Mouse (Mus musculus): Measurements from ENCODE around the gene Tspoap1. TPM values are rescaled to one million over a fixed set of nuclear protein-coding genes. Genes with fewer than 3 reads are reported as not detected.

Gene Tspoap1
- 4.7 and 5.6 TPM in 2 replicates for polyA plus RNA-seq (2015; fragmentation: Nextera tagmentation; extraction: Ambion mirVana)

DNA sequence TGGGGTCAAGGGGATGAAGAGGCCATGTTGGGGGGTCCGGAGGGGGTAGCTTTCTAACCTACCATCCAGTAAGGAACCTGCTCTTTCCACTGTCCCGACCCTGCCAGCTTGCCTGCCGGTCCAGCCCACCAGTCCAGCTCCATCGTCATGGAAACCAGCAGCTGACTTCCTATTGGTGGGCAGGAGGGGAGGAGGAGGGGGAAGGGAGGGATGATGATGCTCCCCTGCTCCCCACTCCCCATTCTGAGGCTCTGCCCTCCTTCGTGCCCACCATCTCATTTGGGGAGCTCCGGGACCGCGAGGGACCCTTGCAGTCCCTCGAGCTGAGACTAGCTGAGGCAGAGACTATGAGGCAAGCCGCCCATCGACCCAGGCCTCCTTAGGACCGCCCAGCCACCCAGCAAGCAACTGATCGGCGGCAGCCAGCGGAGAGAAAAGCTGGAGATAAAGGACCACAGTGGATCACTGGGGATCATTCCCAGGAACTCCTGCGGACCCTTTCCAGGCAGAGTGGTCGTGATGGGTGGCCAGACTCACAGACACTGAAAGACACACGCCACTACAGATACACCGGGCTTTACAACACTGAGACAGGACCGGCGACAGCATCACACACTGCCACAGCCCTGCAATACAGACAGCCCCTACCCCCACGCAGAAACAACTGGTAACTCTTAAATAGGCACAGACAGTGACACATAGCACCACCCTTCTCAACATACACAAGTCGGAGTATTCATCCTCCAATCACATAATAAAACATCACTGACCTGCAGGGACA lies at the start of gene Tspoap1:
Gene Tspoap1 (plus strand): TSS at position 241 of the 781 bp plus-strand sequence.
- no peaks in the 10 kb centered on the region for H3K36me3 ChIP-seq (ENCODE audit: insufficient read depth, low read length)
- no peaks in the 10 kb centered on the region for H3K9me3 ChIP-seq (ENCODE audit: low read length)
- H3K4me1 ChIP-seq (ENCODE audit: insufficient read depth, low read length): peaks cover 8% of the 10 kb centered on the region; the same call in 1 of the 2 replicates
- H3K4me3 ChIP-seq (ENCODE audit: low read length): no peak within 1 kb of the TSS
- peaks cover 61% of the 10 kb centered on the region for H3K27me3 ChIP-seq (ENCODE audit: insufficient read depth, low read length)
- H3K9ac ChIP-seq (replicated peaks; ENCODE audit: low read length): no peak within 1 kb of the TSS
- no peak for ATAC-seq (ENCODE audit: low FRiP score, low TSS enrichment)
- H3K4me2 ChIP-seq (replicated peaks; ENCODE audit: low read depth, low read length): no peak within 1 kb of the TSS
- 9% methylated on average over 23 of the region's 23 CpGs for WGBS
- no peak within 1 kb of the TSS for H3K27ac ChIP-seq (ENCODE audit: low read length)

DNA sequence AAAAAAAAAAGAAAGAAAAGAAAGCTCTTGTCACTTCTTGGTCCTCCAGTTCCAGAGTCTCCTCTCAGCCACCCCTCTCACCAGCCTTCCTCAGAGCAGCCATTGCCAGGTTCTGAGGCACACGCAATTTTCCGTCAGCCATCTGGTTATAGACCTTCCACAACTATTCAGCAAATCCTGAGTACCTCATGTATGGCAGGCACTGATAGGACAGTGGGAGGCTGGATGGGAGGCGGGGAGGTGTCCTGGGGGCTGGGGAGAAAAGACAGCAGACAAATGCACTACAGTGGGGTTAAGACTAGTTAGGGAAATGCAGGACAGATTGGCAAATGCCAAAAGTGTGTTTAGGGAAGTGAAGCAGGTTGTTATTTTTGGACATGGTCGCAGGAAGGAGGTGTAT lies 48.2 kb upstream of the Tspoap1 start:
- WGBS: 86% methylated on average over 4 of the region's 4 CpGs
- Histone ChIP-seq H3K36me3 (ENCODE audit: insufficient read depth, low read length) (no peaks in the 10 kb centered on the region), H3K4me3 (ENCODE audit: low read length) (no peak overlapping the region), H3K27ac (ENCODE audit: low read length) (no peak overlapping the region), H3K9me3 (ENCODE audit: low read length) (no peaks in the 10 kb centered on the region), H3K27me3 (ENCODE audit: insufficient read depth, low read length) (peaks cover 6% of the 10 kb centered on the region; the same call in 1 of the 2 replicates), H3K4me2 (replicated peaks; ENCODE audit: low read depth, low read length) (no peak overlapping the region), H3K9ac (replicated peaks; ENCODE audit: low read length) (no peak overlapping the region), H3K4me1 (ENCODE audit: insufficient read depth, low read length) (peaks cover 21% of the 10 kb centered on the region)
- ATAC-seq (ENCODE audit: low FRiP score, low TSS enrichment): no peak

DNA sequence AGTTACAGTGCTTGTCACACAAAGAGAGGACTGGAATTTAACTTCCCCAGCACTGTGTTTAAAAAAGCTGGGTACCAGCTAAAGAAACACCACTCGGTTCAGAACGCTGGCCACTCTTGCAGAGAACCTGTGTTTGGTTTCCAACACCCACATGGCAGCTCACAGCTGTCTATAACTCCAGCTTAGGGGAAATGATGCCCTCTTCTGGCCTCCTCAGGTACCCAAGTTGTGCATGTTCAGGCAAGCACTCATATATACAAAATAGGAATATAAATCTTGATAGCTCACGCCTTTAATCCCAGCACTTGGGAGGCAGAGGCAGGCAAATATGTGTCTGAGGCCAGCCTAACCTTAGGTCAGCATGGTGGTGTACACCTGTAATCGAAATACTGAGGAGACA lies 44.3 kb upstream of the Tspoap1 start:
- Histone ChIP-seq H3K4me1 (ENCODE audit: insufficient read depth, low read length) (peaks cover 4% of the 10 kb centered on the region; the same call in 1 of the 2 replicates), H3K27me3 (ENCODE audit: insufficient read depth, low read length) (no peaks in the 10 kb centered on the region), H3K36me3 (ENCODE audit: insufficient read depth, low read length) (peaks cover 7% of the 10 kb centered on the region; the same call in 1 of the 2 replicates), H3K4me3 (ENCODE audit: low read length) (no peak overlapping the region), H3K27ac (ENCODE audit: low read length) (no peak overlapping the region), H3K9ac (replicated peaks; ENCODE audit: low read length) (no peak overlapping the region), H3K9me3 (ENCODE audit: low read length) (no peaks in the 10 kb centered on the region), H3K4me2 (replicated peaks; ENCODE audit: low read depth, low read length) (no peak overlapping the region)
- ATAC-seq (ENCODE audit: low FRiP score, low TSS enrichment): no peak
- 91% methylated on average over 4 of the region's 4 CpGs for WGBS

DNA sequence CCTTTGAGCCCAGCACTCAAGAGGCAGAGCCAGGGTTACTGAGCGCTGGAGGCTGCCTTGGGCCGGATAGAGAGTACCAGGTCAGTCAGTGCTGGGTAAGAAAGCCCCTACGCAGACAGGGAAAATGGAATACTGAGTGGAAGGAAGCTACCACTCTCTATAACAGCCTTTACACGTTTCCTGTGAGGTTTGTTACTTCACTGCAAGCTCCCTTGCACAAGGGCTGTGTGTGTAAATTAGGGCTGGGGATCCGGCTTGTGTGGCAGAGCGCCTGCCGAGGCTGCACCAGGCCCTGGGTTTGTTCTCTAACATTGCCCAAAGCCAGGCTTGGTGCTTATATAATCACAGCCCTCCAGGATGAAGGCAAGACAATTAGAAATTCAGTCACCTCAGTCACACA lies 40.8 kb upstream of the Tspoap1 start:
- Histone ChIP-seq H3K9ac (replicated peaks; ENCODE audit: low read length) (no peak overlapping the region), H3K27ac (ENCODE audit: low read length) (no peak overlapping the region), H3K36me3 (ENCODE audit: insufficient read depth, low read length) (peaks cover 7% of the 10 kb centered on the region; the same call in 1 of the 2 replicates), H3K4me1 (ENCODE audit: insufficient read depth, low read length) (no peaks in the 10 kb centered on the region), H3K27me3 (ENCODE audit: insufficient read depth, low read length) (no peaks in the 10 kb centered on the region), H3K9me3 (ENCODE audit: low read length) (no peaks in the 10 kb centered on the region), H3K4me3 (ENCODE audit: low read length) (no peak overlapping the region), H3K4me2 (replicated peaks; ENCODE audit: low read depth, low read length) (no peak overlapping the region)
- no peak for ATAC-seq (ENCODE audit: low FRiP score, low TSS enrichment)
- WGBS: 78% methylated on average over 7 of the region's 7 CpGs

DNA sequence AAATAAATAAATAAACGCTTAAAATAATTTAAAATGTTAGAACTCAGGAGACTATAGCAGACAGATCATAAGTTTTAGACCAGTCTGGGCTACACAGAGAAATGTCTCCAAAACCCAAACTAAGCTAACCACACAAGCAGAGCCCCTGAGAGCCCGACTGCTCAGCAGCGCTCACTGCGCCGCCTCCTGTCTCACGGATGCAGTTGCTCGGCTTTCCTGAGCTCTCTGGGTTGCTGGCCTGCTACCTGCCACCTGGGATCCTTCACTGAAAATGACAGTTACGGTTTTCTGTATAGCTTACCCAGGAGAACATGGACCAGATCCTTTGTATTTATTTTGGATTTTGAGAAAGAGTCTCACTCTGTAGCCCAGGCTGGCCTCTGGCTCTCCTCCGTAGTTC lies 40.0 kb upstream of the Tspoap1 start:
- H3K36me3 ChIP-seq (ENCODE audit: insufficient read depth, low read length): peaks cover 7% of the 10 kb centered on the region; the same call in 1 of the 2 replicates
- no peak overlapping the region for H3K9ac ChIP-seq (replicated peaks; ENCODE audit: low read length)
- ATAC-seq (ENCODE audit: low FRiP score, low TSS enrichment): no peak
- 56% methylated on average over 9 of the region's 9 CpGs for WGBS
- H3K4me3 ChIP-seq (ENCODE audit: low read length): no peak overlapping the region
- H3K9me3 ChIP-seq (ENCODE audit: low read length): no peaks in the 10 kb centered on the region
- H3K4me2 ChIP-seq (replicated peaks; ENCODE audit: low read depth, low read length): no peak overlapping the region
- H3K27ac ChIP-seq (ENCODE audit: low read length): no peak overlapping the region
- peaks cover 5% of the 10 kb centered on the region for H3K4me1 ChIP-seq (ENCODE audit: insufficient read depth, low read length)
- no peaks in the 10 kb centered on the region for H3K27me3 ChIP-seq (ENCODE audit: insufficient read depth, low read length)

DNA sequence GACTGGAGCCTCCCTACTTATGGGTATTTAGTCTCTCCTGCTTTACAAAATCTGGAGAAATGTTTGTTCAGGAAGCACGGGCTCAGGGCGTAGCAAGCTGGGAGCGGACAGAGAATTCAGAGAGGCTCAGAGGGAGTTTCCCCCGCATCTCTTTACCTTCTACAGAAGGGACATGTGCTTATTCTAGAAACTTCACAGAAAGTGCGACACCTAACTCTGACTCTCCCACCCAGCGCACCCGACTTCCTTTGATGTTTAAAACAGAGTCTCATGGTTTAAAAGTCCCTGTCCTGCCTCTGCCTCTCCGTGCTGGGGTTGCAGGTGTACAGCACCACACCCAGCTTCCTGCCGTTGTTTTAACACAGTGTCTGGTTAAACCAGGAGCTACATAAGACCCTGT lies 39.5 kb upstream of the Tspoap1 start:
- Histone ChIP-seq H3K4me2 (replicated peaks; ENCODE audit: low read depth, low read length) (no peak overlapping the region), H3K4me1 (ENCODE audit: insufficient read depth, low read length) (peaks cover 10% of the 10 kb centered on the region), H3K9ac (replicated peaks; ENCODE audit: low read length) (no peak overlapping the region), H3K9me3 (ENCODE audit: low read length) (no peaks in the 10 kb centered on the region), H3K27me3 (ENCODE audit: insufficient read depth, low read length) (no peaks in the 10 kb centered on the region), H3K36me3 (ENCODE audit: insufficient read depth, low read length) (peaks cover 7% of the 10 kb centered on the region; the same call in 1 of the 2 replicates), H3K27ac (ENCODE audit: low read length) (no peak overlapping the region), H3K4me3 (ENCODE audit: low read length) (no peak overlapping the region)
- WGBS: 62% methylated on average over 9 of the region's 9 CpGs
- no peak for ATAC-seq (ENCODE audit: low FRiP score, low TSS enrichment)

DNA sequence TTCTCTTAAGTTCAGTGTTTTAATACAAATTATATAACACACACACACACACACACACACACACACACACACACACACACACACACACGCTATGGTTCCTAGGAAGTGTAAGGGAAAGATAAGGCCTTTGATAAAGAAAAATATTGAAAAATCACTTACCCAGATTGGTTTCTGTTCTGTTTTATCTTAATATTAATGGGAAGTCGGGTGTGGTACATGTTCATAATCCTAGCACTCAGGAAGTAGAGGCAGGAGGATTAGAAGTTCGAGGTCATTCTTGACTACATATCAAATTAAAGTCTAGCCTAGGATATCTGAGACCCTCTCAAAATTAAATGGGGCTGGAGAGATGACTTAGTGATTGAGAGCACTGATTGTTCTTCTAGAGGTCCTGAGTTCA lies 38.2 kb upstream of the Tspoap1 start:
- H3K27me3 ChIP-seq (ENCODE audit: insufficient read depth, low read length): no peaks in the 10 kb centered on the region
- no peak overlapping the region for H3K4me2 ChIP-seq (replicated peaks; ENCODE audit: low read depth, low read length)
- H3K9ac ChIP-seq (replicated peaks; ENCODE audit: low read length): no peak overlapping the region
- no peak overlapping the region for H3K27ac ChIP-seq (ENCODE audit: low read length)
- no peak for ATAC-seq (ENCODE audit: low FRiP score, low TSS enrichment)
- no peak overlapping the region for H3K4me3 ChIP-seq (ENCODE audit: low read length)
- no peaks in the 10 kb centered on the region for H3K9me3 ChIP-seq (ENCODE audit: low read length)
- 86% methylated on average over 3 of the region's 3 CpGs for WGBS
- H3K4me1 ChIP-seq (ENCODE audit: insufficient read depth, low read length): peaks cover 17% of the 10 kb centered on the region
- peaks cover 7% of the 10 kb centered on the region; the same call in 1 of the 2 replicates for H3K36me3 ChIP-seq (ENCODE audit: insufficient read depth, low read length)

DNA sequence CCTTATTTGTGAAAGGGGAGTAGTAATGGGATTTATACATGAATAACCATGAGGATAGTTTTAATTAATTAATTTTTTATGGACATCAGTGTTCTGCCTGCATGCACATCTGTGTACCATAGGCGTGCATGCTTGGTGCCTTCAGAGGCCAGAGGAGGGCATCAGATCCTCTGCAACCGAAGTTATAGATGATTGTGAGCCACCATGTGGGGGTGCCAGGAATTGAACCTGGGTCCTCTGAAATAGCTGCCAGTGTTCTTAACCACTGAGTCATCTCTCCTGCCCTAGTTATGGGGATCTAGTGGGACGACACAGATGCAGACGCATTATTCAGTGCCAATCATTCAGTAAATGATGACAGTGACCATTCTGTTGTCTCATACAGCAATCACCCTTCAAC lies 37.5 kb upstream of the Tspoap1 start:
- 84% methylated on average over 4 of the region's 4 CpGs for WGBS
- no peak overlapping the region for H3K27ac ChIP-seq (ENCODE audit: low read length)
- no peaks in the 10 kb centered on the region for H3K9me3 ChIP-seq (ENCODE audit: low read length)
- no peak overlapping the region for H3K4me3 ChIP-seq (ENCODE audit: low read length)
- no peak for ATAC-seq (ENCODE audit: low FRiP score, low TSS enrichment)
- H3K4me2 ChIP-seq (replicated peaks; ENCODE audit: low read depth, low read length): no peak overlapping the region
- H3K4me1 ChIP-seq (ENCODE audit: insufficient read depth, low read length): peaks cover 17% of the 10 kb centered on the region
- H3K9ac ChIP-seq (replicated peaks; ENCODE audit: low read length): no peak overlapping the region
- no peaks in the 10 kb centered on the region for H3K27me3 ChIP-seq (ENCODE audit: insufficient read depth, low read length)
- H3K36me3 ChIP-seq (ENCODE audit: insufficient read depth, low read length): peaks cover 7% of the 10 kb centered on the region; the same call in 1 of the 2 replicates

DNA sequence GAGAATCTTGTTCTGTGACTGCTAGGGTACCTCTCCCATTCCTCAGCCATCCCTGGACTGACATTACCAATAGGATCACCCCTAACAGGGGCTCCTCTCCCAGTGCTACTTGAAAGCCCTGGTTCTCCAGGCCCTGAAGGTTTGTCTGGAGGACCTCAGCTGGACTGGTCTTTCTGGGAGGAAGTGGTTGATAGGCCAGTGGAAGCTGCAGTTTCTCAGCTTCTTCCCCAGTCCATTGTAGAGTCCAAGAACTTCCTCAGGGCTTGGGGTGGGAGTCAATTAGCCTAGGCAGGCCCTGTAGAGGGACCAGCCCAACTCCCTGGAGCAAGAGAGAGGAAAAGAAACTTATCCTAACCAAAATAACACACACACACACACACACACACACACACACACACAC lies 34.8 kb upstream of the Tspoap1 start:
- no peaks in the 10 kb centered on the region for H3K27me3 ChIP-seq (ENCODE audit: insufficient read depth, low read length)
- no peak overlapping the region for H3K4me2 ChIP-seq (replicated peaks; ENCODE audit: low read depth, low read length)
- H3K9ac ChIP-seq (replicated peaks; ENCODE audit: low read length): no peak overlapping the region; the same call in 1 of the 2 replicates
- H3K4me1 ChIP-seq (ENCODE audit: insufficient read depth, low read length): peaks cover 17% of the 10 kb centered on the region
- no peaks in the 10 kb centered on the region for H3K36me3 ChIP-seq (ENCODE audit: insufficient read depth, low read length)
- peak overlapping the region; percentile 72 for H3K27ac ChIP-seq (ENCODE audit: low read length)
- no peak overlapping the region for H3K4me3 ChIP-seq (ENCODE audit: low read length)
- no peaks in the 10 kb centered on the region for H3K9me3 ChIP-seq (ENCODE audit: low read length)
- no peak; the same call in 1 of the 2 replicates for ATAC-seq (ENCODE audit: low FRiP score, low TSS enrichment)

DNA sequence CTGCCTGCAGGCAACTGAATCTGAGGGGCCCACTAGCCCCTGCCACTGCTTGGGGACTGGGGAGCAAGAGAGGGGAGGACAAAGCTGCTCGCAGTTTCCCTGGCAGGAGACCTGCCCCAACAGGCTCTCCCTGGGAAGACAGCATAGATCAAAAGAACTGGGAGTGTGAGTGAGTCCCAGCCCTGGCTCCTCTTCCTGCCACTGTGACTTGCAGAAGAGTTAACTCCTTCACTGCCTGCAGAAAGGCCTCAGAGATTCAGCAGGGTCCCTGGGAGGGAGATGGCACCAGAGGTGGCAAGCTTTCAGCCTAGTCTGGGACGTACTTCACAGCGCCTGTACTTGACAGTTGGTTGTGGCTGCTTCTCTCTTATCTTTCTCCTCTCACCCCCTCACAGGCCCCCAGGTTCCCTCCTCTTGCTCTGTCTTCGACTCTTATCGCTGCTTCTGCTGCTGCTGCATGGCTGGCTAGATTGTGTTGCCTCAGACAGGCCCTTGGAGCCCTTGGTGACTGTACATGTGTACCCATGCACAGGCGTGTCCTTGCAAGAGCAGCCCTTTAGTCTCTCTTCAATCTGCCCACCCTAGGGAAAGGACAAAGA lies 34.3 kb upstream of the Tspoap1 start:
- Histone ChIP-seq H3K4me3 (ENCODE audit: low read length) (no peak overlapping the region), H3K27me3 (ENCODE audit: insufficient read depth, low read length) (no peaks in the 10 kb centered on the region), H3K9ac (replicated peaks; ENCODE audit: low read length) (peak overlapping the region; percentile 35), H3K27ac (ENCODE audit: low read length) (peak overlapping the region; percentile 72), H3K36me3 (ENCODE audit: insufficient read depth, low read length) (no peaks in the 10 kb centered on the region), H3K9me3 (ENCODE audit: low read length) (no peaks in the 10 kb centered on the region), H3K4me1 (ENCODE audit: insufficient read depth, low read length) (peaks cover 17% of the 10 kb centered on the region), H3K4me2 (replicated peaks; ENCODE audit: low read depth, low read length) (no peak overlapping the region)
- 14% methylated on average over 6 of the region's 6 CpGs for WGBS
- peak; percentile 87 for ATAC-seq (ENCODE audit: low FRiP score, low TSS enrichment)
